Mouse (Mus musculus) ES-E14 (cell line): ENCODE data around the gene Chrnd. TPM values are rescaled to one million over a fixed set of nuclear protein-coding genes. Genes with fewer than 3 reads are reported as not detected.

Experiments used
- DNase-seq: peaks from one replicate; pipeline ENCODE4 v3.0.0-alpha.2; 2013; ENCODE audit warnings: low read depth, low spot score
- H3K27ac ChIP-seq: 2 replicates; pipeline ENCODE4 v1.5.1; 2012; ENCODE audit warnings: low read depth, mild to moderate bottlenecking, low read length, moderate library complexity, mixed read lengths; ENCODE audit not compliant: poor library complexity, insufficient read depth, severe bottlenecking
- H3K36me3 ChIP-seq: 2 replicates; pipeline ENCODE4 v1.6.1; 2012; ENCODE audit warnings: mild to moderate bottlenecking, low read length, moderate library complexity, mixed read lengths; ENCODE audit not compliant: control insufficient read depth, poor library complexity, insufficient read depth, severe bottlenecking
- H3K4me1 ChIP-seq, 2 experiments: fragments of 150-350 bp in 1 of 2; sonication (generic) in 1 of 2; 2 replicates each; pipeline ENCODE4 v1.6.1; 2012; ENCODE audit warnings: low read length in 2 of 2, mild to moderate bottlenecking in 1 of 2, mixed read lengths in 1 of 2; ENCODE audit not compliant: control insufficient read depth in 2 of 2, insufficient read depth in 2 of 2, poor library complexity in 1 of 2
- H3K4me3 ChIP-seq, 2 experiments: fragments of 150-350 bp in 1 of 2; sonication (generic) in 1 of 2; 2 replicates each; pipeline ENCODE4 v1.5.1; 2012; ENCODE audit warnings: low read length in 2 of 2, low read depth in 1 of 2, mild to moderate bottlenecking in 1 of 2, mixed read lengths in 1 of 2; ENCODE audit not compliant: insufficient read depth in 1 of 2, poor library complexity in 1 of 2, severe bottlenecking in 1 of 2
- H3K9ac ChIP-seq: 2 replicates; pipeline ENCODE4 v1.6.1; 2012; ENCODE audit warnings: low read depth, mild to moderate bottlenecking, low read length, mixed read lengths; ENCODE audit not compliant: poor library complexity, insufficient read depth, severe bottlenecking
- H3K9me3 ChIP-seq: fragments of 150-350 bp; sonication (generic); 2 replicates; pipeline ENCODE4 v1.6.1; 2012; ENCODE audit warnings: low read depth, mild to moderate bottlenecking, low read length; ENCODE audit not compliant: control insufficient read depth, insufficient read depth
- CHD2 ChIP-seq: IDR thresholded peaks from 2 replicates; pipeline ENCODE4 v1.6.1; 2014; ENCODE audit warnings: mild to moderate bottlenecking, low read depth, low read length, inconsistent platforms
- HCFC1 ChIP-seq: IDR thresholded peaks from 2 replicates; pipeline ENCODE4 v1.6.1; 2012; ENCODE audit warnings: low read length, inconsistent platforms, borderline replicate concordance; ENCODE audit not compliant: insufficient read depth
- MAFK ChIP-seq: IDR thresholded peaks from 2 replicates; pipeline ENCODE4 v1.6.1; 2014; ENCODE audit warnings: mild to moderate bottlenecking, low read depth, low read length, inconsistent platforms; ENCODE audit not compliant: insufficient read depth
- ZC3H11A ChIP-seq: IDR thresholded peaks from 2 replicates; pipeline ENCODE4 v1.6.1; 2012; ENCODE audit warnings: low read depth, mild to moderate bottlenecking, inconsistent platforms, low read length, borderline replicate concordance
- ZNF384 ChIP-seq: IDR thresholded peaks from 2 replicates; pipeline ENCODE4 v1.6.1; 2012; ENCODE audit warnings: low read depth, low read length, inconsistent platforms
- in situ Hi-C, 2 experiments: fragments of 600-800 bp; cut with MboI; formaldehyde crosslinking; loops; one replicate each; pipeline ENCODE4 v1.15.1; 2025; ENCODE audit warnings: low sequenced_read_pairs in 2 of 2, inconsistent platforms in 1 of 2; ENCODE audit not compliant: unreplicated experiment in 2 of 2
- total RNA-seq: library from RNA; depleted of rRNA; stranded (reverse); fragments of 300-350 nt; gene quantifications from 2 replicates; pipeline ENCODE4 v1.2.3, GENCODE M21; 2012; rRNA removed

Chrnd gene
- total RNA-seq, result 0.13 TPM in 1 of 2 replicates, not detected in the other

DNA sequence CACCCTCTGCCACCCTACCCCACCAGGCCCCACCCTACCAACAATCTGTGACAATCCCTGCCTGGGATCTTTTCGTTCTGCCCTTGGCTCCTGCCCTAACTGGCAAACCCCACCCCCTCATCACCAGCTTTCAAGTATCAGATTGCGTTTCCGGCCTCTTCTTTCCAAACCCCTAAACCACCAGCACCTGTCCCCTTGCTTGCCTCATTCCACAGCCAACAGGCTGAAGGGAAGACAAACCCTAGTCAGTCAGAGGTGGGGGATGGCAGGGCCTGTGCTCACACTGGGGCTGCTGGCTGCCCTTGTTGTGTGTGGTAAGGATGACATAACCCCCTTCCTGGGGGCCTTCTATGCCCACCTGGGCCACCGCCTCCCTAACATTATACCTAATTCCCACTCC is at the start of gene Chrnd:
TSS of gene Chrnd (plus strand) at position 179 of the 400 bp plus-strand sequence.
- DNase-seq, result no peak
- Histone ChIP-seq H3K9me3 (no peaks in the 10 kb centered on the region), H3K4me1 (peaks cover 2 to 11% of the 10 kb centered on the region in 2 experiments; a peak in 1 of 4 replicates), H3K36me3 (no peaks in the 10 kb centered on the region), H3K9ac (0 out of 2 replicates have a peak within 1 kb of the TSS, but pooled peaks have one; percentile 18), H3K4me3 (peak within 1 kb of the TSS in 1 of 2 experiments; percentile 6; a peak in 1 of 4 replicates), H3K27ac (no peak within 1 kb of the TSS)
- no peak for TF ChIP-seq HCFC1
- in situ Hi-C loops, result no loop called here

DNA sequence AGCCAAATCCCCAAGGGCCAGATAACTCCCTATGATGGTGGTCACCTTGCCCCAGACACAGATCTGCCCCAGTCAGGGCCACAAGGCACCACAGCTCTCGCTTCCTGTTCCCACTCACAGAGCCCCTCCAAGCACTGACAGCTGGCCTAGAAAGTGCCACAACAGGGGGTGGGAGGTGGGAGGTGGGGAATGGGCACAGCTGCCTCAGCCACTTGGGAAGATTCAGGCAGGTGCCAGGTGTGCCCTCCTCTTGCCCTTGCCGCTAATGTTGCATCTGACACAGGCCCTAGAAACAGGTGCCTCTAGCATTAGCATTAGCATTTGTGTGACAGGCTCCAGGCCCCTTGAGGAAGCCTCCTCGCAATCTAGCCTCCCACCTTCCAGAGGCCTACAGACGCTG is 48.9 kb upstream of the Chrnd start:
- in situ Hi-C loops, result no loop called here
- TF ChIP-seq ZNF384 (no peak), CHD2 (no peak), MAFK (no peak), ZC3H11A (no peak), HCFC1 (no peak)
- Histone ChIP-seq H3K4me1 (no peaks in the 10 kb centered on the region), H3K36me3 (no peaks in the 10 kb centered on the region), H3K9ac (no peak overlapping the region), H3K9me3 (no peaks in the 10 kb centered on the region), H3K27ac (no peak overlapping the region), H3K4me3 (no peak overlapping the region)
- DNase-seq, result no peak

DNA sequence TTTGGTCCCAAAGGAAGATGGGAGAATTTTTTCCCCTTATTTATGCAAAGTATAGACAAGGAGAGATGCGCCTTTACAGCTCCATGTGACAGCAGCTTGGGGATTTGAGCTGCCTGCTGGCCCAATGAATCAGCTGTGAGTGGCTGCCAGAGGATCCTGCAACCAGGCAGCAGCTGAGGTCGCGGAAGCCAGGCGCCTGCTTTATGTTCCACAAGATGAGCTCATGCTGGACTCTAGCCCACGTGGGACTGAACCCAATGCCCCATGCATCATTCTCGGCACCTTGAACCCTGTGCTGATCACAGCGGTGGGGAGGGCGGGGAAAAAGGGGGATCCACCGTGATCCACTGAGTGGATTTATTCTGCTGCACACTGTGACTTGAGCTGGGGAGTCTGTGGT is 48.0 kb upstream of the Chrnd start:
- no peaks in the 10 kb centered on the region for H3K9me3 ChIP-seq
- H3K36me3 ChIP-seq, result no peaks in the 10 kb centered on the region
- H3K27ac ChIP-seq, result no peak overlapping the region
- in situ Hi-C loops, result no loop called here
- H3K9ac ChIP-seq, result no peak overlapping the region
- H3K4me3 ChIP-seq, result no peak overlapping the region
- TF ChIP-seq MAFK, result no peak
- TF ChIP-seq ZC3H11A, result no peak
- no peak for TF ChIP-seq HCFC1
- TF ChIP-seq ZNF384, result no peak
- no peak for TF ChIP-seq CHD2
- no peaks in the 10 kb centered on the region for H3K4me1 ChIP-seq
- DNase-seq, result no peak

DNA sequence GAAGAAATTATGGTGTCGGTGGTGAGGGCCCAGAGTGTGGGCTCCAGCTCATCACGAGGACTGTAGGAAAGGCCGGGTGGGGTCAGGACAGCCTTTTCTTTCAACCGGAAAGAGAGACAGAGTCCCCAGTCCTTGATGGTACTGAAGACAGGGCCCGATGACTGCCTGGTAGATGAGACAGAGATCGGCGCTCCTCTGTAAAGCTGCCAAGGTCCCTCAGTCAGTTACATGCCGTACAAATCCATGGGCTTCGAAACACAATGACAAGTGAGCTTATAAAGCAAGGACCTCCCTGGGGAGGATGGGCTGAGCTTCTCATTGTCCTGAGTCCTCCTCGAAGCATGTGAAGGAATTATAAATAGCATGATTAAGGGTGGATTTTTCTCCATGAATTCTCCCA is 47.3 kb upstream of the Chrnd start:
- in situ Hi-C loops, result no loop called here
- no peaks in the 10 kb centered on the region for H3K4me1 ChIP-seq
- no peaks in the 10 kb centered on the region for H3K36me3 ChIP-seq
- no peak for TF ChIP-seq ZNF384
- TF ChIP-seq MAFK, result no peak
- TF ChIP-seq CHD2, result no peak
- no peak for TF ChIP-seq ZC3H11A
- no peak for TF ChIP-seq HCFC1
- DNase-seq, result no peak
- H3K4me3 ChIP-seq, result no peak overlapping the region
- no peak overlapping the region for H3K9ac ChIP-seq
- no peak overlapping the region for H3K27ac ChIP-seq
- no peaks in the 10 kb centered on the region for H3K9me3 ChIP-seq

DNA sequence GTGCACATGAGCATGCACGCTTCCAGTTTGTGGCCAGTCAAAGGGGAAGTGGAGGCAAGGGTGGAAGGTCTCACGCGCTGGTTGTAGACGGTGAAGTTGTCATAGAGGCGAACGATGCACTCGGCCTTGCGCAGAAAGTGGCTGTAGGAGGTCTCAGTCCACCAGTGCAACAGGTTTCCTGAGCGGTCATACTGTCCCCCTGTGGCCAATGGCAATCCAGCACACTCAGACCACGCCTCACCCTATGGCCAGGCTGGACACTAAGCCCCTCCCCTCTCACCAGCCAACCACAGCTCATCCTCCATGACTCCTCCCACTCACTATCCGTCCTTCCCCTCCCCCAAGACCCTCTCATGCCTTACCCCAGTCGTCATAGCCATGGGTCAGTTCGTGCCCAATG is 41.0 kb upstream of the Chrnd start:
- TF ChIP-seq MAFK (no peak), CHD2 (no peak), ZC3H11A (no peak), ZNF384 (no peak), HCFC1 (no peak)
- Histone ChIP-seq H3K4me3 (peak overlapping the region in 1 of 2 experiments; percentile 57; a peak in 1 of 4 replicates), H3K4me1 (peaks cover 0 to 5% of the 10 kb centered on the region in 2 experiments; a peak in 1 of 4 replicates), H3K9me3 (no peaks in the 10 kb centered on the region), H3K36me3 (no peaks in the 10 kb centered on the region), H3K9ac (no peak overlapping the region), H3K27ac (no peak overlapping the region)
- DNase-seq, result no peak
- in situ Hi-C loops, result no loop called here
